Mouse (Mus musculus): ENCODE results near the gene Itgad. TPM values are rescaled to one million over a fixed set of nuclear protein-coding genes. Genes with fewer than 3 reads are reported as not detected.

The Itgad gene
- polyA plus RNA-seq, 1 experiment from 2014 or later = not detected

DNA sequence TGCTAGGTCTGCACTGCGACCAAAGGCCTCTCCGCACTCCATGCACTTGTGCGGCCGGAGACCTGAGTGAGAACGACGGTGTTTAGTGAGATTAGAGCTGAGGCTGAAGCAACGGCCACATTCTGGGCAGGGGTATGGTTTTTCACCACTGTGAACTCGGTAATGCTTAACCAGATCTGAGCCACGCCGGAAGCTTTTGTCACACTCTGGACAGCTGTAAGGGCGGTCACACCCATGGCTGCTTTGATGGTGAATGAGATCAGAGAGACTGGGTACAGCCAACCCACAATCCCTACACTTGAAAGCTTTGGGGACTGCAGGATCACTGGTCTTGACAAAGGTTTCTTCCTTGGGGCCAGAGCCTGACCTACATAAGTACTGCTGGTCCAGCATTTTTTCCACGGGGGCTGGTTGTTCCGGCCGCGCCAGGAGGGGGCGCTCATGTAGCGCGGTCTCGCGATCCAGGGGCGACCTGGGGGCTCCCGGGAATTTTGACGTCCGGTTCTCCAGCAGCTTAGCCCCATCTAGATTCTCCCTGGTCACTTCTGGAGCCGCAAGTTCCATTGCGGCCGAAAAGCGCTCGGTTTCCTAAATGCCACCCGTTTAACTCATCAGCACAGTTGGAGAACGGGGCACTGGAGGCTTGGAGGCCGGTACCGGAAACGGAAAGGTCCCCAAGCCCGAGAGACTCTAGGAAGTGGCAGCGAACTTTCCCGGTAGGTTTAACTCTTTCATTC, 82.8 kb downstream of the Itgad start, which contains the start of gene Armc5:
Gene Armc5 (plus strand): TSS at position 487 of the 737 bp plus-strand sequence.
- Histone ChIP-seq H3K27ac (ENCODE audit: low read depth, low read length) (peak within 1 kb of the TSS; percentile 99), H3K36me3 (ENCODE audit: control insufficient read depth, insufficient read depth, low read length) (peaks cover 7% of the 10 kb centered on the region; the same call in 1 of the 2 replicates), H3K4me3 (ENCODE audit: low read length) (peak within 1 kb of the TSS; percentile 78), H3K27me3 (replicated peaks; ENCODE audit: control insufficient read depth, insufficient read depth, low read length) (no peaks in the 10 kb centered on the region), H3K9me3 (ENCODE audit: control insufficient read depth, low read length) (no peaks in the 10 kb centered on the region), H3K9ac (ENCODE audit: low read depth, low read length) (peak within 1 kb of the TSS; percentile 91), H3K4me1 (ENCODE audit: control insufficient read depth, insufficient read depth, low read depth, low read length) (peaks cover 24% of the 10 kb centered on the region), H3K4me2 (ENCODE audit: low read length) (peak within 1 kb of the TSS; percentile 91)
- ATAC-seq = no peak
- WGBS = 25% methylated on average over 37 of the region's 37 CpGs

- no peaks in the 10 kb centered on the region for H3K27me3 ChIP-seq (replicated peaks; ENCODE audit: control insufficient read depth, insufficient read depth, low read length)
- H3K4me3 ChIP-seq (ENCODE audit: low read length) = peak overlapping the region; percentile 78
- no peak for ATAC-seq
- WGBS = 0% methylated on average over 24 of the region's 25 CpGs
- H3K4me1 ChIP-seq (ENCODE audit: control insufficient read depth, insufficient read depth, low read depth, low read length) = peaks cover 24% of the 10 kb centered on the region
- peaks cover 9% of the 10 kb centered on the region; the same call in 1 of the 2 replicates for H3K36me3 ChIP-seq (ENCODE audit: control insufficient read depth, insufficient read depth, low read length)
- H3K4me2 ChIP-seq (ENCODE audit: low read length) = peak overlapping the region; percentile 91
- H3K9me3 ChIP-seq (ENCODE audit: control insufficient read depth, low read length) = no peaks in the 10 kb centered on the region
- H3K9ac ChIP-seq (ENCODE audit: low read depth, low read length) = peak overlapping the region; percentile 91
- peak overlapping the region; percentile 99 for H3K27ac ChIP-seq (ENCODE audit: low read depth, low read length)
These were observed 83.4 kb downstream of the Itgad start for GRCm38 (mm10) chr7:128237593-128237926.

DNA sequence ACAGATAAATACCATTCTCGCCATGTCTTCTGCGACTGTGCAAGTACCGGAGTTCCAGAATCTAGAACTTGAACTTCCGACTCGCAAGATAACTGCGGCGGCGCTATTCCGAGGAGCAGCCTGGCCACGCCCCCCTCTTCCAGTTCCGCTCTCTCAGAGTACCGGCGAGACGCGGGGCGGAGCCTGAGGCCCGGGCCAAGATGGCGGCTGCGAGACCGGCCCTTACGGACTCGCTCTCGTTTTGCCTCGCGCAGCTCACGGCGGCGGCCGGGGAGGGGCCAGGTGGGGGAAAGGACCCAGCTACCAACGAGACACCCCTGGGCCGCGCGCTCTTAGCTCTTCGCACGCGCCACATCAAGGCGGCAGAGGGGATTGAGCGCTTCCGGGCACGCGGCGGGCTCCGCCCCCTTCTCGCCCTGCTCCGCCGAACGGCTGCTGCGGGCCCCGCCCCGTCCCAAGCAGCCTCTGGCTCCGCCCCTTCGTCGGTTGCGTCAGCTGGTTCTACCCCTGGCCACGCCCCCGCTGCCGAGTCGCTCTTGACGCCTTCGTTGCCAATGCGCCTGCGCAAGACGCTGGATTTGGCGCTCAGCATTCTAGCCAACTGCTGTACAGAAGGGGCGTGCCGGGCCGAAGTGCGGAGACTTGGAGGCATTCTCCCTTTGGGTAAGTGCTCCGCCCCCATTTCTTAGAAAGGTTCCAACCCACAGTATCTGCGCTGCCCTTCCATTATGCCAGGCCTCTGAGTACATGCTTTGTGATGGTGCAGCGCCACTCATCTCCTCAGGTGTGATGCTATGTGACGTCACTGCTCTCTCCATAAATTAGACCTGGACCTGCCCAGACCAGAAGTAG, 84.0 kb downstream of the Itgad start, which contains the start of gene 9130023H24Rik:
Gene 9130023H24Rik (minus strand): TSS at position 105 of the 852 bp plus-strand sequence.
- WGBS = under 1% methylated on average over 65 of the region's 72 CpGs
- Histone ChIP-seq H3K9ac (ENCODE audit: low read depth, low read length) (peak within 1 kb of the TSS; percentile 91), H3K36me3 (ENCODE audit: control insufficient read depth, insufficient read depth, low read length) (peaks cover 13% of the 10 kb centered on the region; the same call in 1 of the 2 replicates), H3K27ac (ENCODE audit: low read depth, low read length) (peak within 1 kb of the TSS; percentile 99), H3K4me1 (ENCODE audit: control insufficient read depth, insufficient read depth, low read depth, low read length) (peaks cover 24% of the 10 kb centered on the region), H3K4me2 (ENCODE audit: low read length) (peak within 1 kb of the TSS; percentile 91), H3K27me3 (replicated peaks; ENCODE audit: control insufficient read depth, insufficient read depth, low read length) (no peaks in the 10 kb centered on the region), H3K9me3 (ENCODE audit: control insufficient read depth, low read length) (no peaks in the 10 kb centered on the region), H3K4me3 (ENCODE audit: low read length) (peak within 1 kb of the TSS; percentile 78)
- ATAC-seq = peak; percentile 94

GRCm38 (mm10) chr7:128238991-128239390, 84.8 kb downstream of the Itgad start:
- H3K9me3 ChIP-seq (ENCODE audit: control insufficient read depth, low read length) = no peaks in the 10 kb centered on the region
- no peak overlapping the region; the same call in 1 of the 2 replicates for H3K9ac ChIP-seq (ENCODE audit: low read depth, low read length)
- no peaks in the 10 kb centered on the region for H3K27me3 ChIP-seq (replicated peaks; ENCODE audit: control insufficient read depth, insufficient read depth, low read length)
- 24% methylated on average over 4 of the region's 4 CpGs for WGBS
- H3K36me3 ChIP-seq (ENCODE audit: control insufficient read depth, insufficient read depth, low read length) = peaks cover 13% of the 10 kb centered on the region; the same call in 1 of the 2 replicates
- peak overlapping the region; percentile 78 for H3K4me2 ChIP-seq (ENCODE audit: low read length)
- peak overlapping the region; percentile 78 for H3K4me3 ChIP-seq (ENCODE audit: low read length)
- peak overlapping the region; percentile 99 for H3K27ac ChIP-seq (ENCODE audit: low read depth, low read length)
- no peak for ATAC-seq
- H3K4me1 ChIP-seq (ENCODE audit: control insufficient read depth, insufficient read depth, low read depth, low read length) = peaks cover 24% of the 10 kb centered on the region

- Histone ChIP-seq H3K27me3 (replicated peaks; ENCODE audit: control insufficient read depth, insufficient read depth, low read length) (no peaks in the 10 kb centered on the region), H3K4me2 (ENCODE audit: low read length) (no peak overlapping the region), H3K4me3 (ENCODE audit: low read length) (no peak overlapping the region), H3K9ac (ENCODE audit: low read depth, low read length) (peak overlapping the region; percentile 35), H3K4me1 (ENCODE audit: control insufficient read depth, insufficient read depth, low read depth, low read length) (peaks cover 24% of the 10 kb centered on the region), H3K36me3 (ENCODE audit: control insufficient read depth, insufficient read depth, low read length) (peaks cover 15% of the 10 kb centered on the region), H3K27ac (ENCODE audit: low read depth, low read length) (no peak overlapping the region), H3K9me3 (ENCODE audit: control insufficient read depth, low read length) (no peaks in the 10 kb centered on the region)
- ATAC-seq = no peak
- 90% methylated on average over 27 of the region's 27 CpGs for WGBS
These were observed 86.1 kb downstream of the Itgad start for GRCm38 (mm10) chr7:128240131-128240784.

DNA sequence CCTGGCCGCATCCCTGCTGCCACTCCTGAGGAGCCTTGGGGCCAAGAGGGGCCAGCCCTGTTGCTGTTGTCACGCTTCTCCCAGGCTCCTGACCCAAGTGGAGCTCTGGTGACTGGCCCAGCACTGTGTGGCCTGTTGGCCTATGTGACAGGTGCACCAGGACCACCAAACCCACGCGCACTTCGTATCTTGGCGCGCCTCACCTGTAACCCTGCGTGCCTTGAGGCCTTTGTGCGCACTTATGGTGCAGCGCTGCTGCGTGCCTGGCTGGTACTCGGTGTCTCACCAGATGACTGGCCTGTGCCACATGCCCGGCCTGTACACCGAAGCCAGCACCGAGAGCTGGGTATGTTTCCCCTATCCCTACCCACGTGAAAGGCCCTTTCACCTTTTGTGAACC, 88.2 kb downstream of the Itgad start:
- ATAC-seq = no peak
- Histone ChIP-seq H3K4me2 (ENCODE audit: low read length) (no peak overlapping the region), H3K9ac (ENCODE audit: low read depth, low read length) (no peak overlapping the region), H3K27ac (ENCODE audit: low read depth, low read length) (no peak overlapping the region), H3K27me3 (replicated peaks; ENCODE audit: control insufficient read depth, insufficient read depth, low read length) (no peaks in the 10 kb centered on the region), H3K36me3 (ENCODE audit: control insufficient read depth, insufficient read depth, low read length) (peaks cover 15% of the 10 kb centered on the region), H3K4me3 (ENCODE audit: low read length) (no peak overlapping the region), H3K4me1 (ENCODE audit: control insufficient read depth, insufficient read depth, low read depth, low read length) (peaks cover 25% of the 10 kb centered on the region), H3K9me3 (ENCODE audit: control insufficient read depth, low read length) (no peaks in the 10 kb centered on the region)
- WGBS = 95% methylated on average over 16 of the region's 16 CpGs

- no peaks in the 10 kb centered on the region for H3K9me3 ChIP-seq (ENCODE audit: control insufficient read depth, low read length)
- H3K4me1 ChIP-seq (ENCODE audit: control insufficient read depth, insufficient read depth, low read depth, low read length) = peaks cover 21% of the 10 kb centered on the region
- no peak for ATAC-seq
- 40% methylated on average over 10 of the region's 10 CpGs for WGBS
- no peak overlapping the region for H3K9ac ChIP-seq (ENCODE audit: low read depth, low read length)
- no peak overlapping the region for H3K4me3 ChIP-seq (ENCODE audit: low read length)
- H3K27ac ChIP-seq (ENCODE audit: low read depth, low read length) = no peak overlapping the region
- no peak overlapping the region for H3K4me2 ChIP-seq (ENCODE audit: low read length)
- H3K36me3 ChIP-seq (ENCODE audit: control insufficient read depth, insufficient read depth, low read length) = peaks cover 15% of the 10 kb centered on the region
- H3K27me3 ChIP-seq (replicated peaks; ENCODE audit: control insufficient read depth, insufficient read depth, low read length) = no peaks in the 10 kb centered on the region
These were observed 89.7 kb downstream of the Itgad start for GRCm38 (mm10) chr7:128243921-128244320.

DNA sequence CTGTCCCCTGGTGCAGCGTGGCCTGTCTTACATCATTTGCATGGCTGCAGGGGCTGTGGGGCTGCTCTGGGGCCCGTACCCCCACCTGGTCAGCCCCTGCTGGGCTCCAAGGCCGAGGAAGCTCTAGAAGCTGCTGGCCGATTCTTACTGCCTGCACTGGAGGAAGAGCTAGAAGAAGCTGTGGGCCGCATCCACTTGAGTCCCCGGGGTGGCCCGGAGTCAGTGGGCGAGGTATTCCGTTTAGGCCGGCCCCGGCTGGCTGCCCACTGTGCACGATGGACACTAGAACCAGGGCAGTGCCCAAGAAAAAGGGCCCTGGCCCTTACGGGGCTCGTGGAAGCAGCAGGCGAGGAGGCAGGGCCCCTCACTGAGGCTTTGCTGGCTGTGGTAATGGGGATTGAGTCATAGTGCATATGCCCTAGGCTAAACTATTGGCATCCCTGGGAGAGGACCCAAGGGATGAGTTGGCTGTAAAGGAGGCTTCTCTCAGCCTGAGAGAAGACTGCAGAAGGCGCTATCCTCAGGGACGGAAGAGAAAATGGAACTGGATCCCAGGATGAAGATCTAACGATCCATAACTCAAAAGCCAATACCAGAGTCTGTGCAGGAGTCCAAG, 90.3 kb downstream of the Itgad start:
- no peak for ATAC-seq
- H3K9ac ChIP-seq (ENCODE audit: low read depth, low read length) = no peak overlapping the region
- WGBS = 79% methylated on average over 18 of the region's 18 CpGs
- H3K36me3 ChIP-seq (ENCODE audit: control insufficient read depth, insufficient read depth, low read length) = peaks cover 15% of the 10 kb centered on the region
- no peak overlapping the region for H3K27ac ChIP-seq (ENCODE audit: low read depth, low read length)
- H3K4me1 ChIP-seq (ENCODE audit: control insufficient read depth, insufficient read depth, low read depth, low read length) = peaks cover 16% of the 10 kb centered on the region
- no peak overlapping the region for H3K4me3 ChIP-seq (ENCODE audit: low read length)
- H3K27me3 ChIP-seq (replicated peaks; ENCODE audit: control insufficient read depth, insufficient read depth, low read length) = no peaks in the 10 kb centered on the region
- H3K4me2 ChIP-seq (ENCODE audit: low read length) = no peak overlapping the region
- H3K9me3 ChIP-seq (ENCODE audit: control insufficient read depth, low read length) = no peaks in the 10 kb centered on the region

Data from hindbrain, embryonic 16.5 days (tissue).